In the genomic region with DNA sequence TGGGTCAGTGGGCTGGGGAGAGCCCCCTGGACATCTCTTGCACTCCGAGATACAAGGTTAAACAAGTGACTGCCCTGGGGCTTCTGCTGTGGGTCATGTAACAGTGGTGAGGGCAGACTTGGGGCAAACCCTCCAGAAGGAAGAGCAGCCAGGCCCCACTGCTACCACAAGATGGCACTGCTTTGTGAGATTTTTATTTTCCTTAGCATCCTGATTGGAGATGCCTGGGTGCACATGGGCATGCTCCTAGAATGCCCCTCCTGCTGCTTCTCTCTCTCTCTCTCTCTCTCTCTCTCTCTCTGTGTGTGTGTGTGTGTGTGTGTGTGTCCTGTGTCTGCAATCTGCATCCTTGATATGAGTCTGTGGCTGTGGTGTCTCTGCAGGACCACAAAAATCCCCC, we compare ENCODE assay signal across 8 mouse cellular contexts. TPM values are rescaled to one million over a fixed set of nuclear protein-coding genes. Genes with fewer than 3 reads are reported as not detected.
DNase-seq lines count a peak whose midpoint lies in the region; ATAC-seq and TF ChIP-seq lines count a peak whose summit lies in the region.

No protein-coding gene starts in this region.

- H3K9me3 ChIP-seq in hindbrain, embryonic 14.5 days (ENCODE audit: control insufficient read depth, low read length), result no peaks in the 10 kb centered on the region
- no peaks in the 10 kb centered on the region for H3K9me3 ChIP-seq in stomach, postnatal 0 days (ENCODE audit: control insufficient read depth, low read length)

- no peaks in the 10 kb centered on the region for H3K36me3 ChIP-seq in testis, adult 2 months (ENCODE audit: control insufficient read depth, insufficient read depth, low read length)
- no peaks in the 10 kb centered on the region for H3K36me3 ChIP-seq in hindbrain, embryonic 14.5 days (replicated peaks; ENCODE audit: control insufficient read depth, insufficient read depth)
- H3K36me3 ChIP-seq in stomach, postnatal 0 days (ENCODE audit: control insufficient read depth, insufficient read depth, low read length), result no peaks in the 10 kb centered on the region

- no peak overlapping the region for H3K4me3 ChIP-seq in testis, adult 2 months (ENCODE audit: control insufficient read depth, low read depth, low read length)
- no peak overlapping the region for H3K4me3 ChIP-seq in hindbrain, embryonic 14.5 days (replicated peaks; ENCODE audit: low read length)
- no peak overlapping the region for H3K4me3 ChIP-seq in stomach, postnatal 0 days (ENCODE audit: low read depth, low read length)

- no peak for TF ChIP-seq POLR2A in testis, adult 2 months (IDR thresholded peaks at IDR 0.05; ENCODE audit: control insufficient read depth, low read depth, low read length)

- no peak for TF ChIP-seq EP300 in stomach, postnatal 0 days (optimal IDR thresholded peaks at IDR 0.05)

- H3K27me3 ChIP-seq in testis, adult 2 months (ENCODE audit: control insufficient read depth, insufficient read depth, low read length), result no peaks in the 10 kb centered on the region
- H3K27me3 ChIP-seq in hindbrain, embryonic 14.5 days (ENCODE audit: control insufficient read depth, insufficient read depth, low read length), result no peaks in the 10 kb centered on the region
- no peaks in the 10 kb centered on the region for H3K27me3 ChIP-seq in stomach, postnatal 0 days (ENCODE audit: control insufficient read depth, insufficient read depth, low read length)

- 50% methylated on average over 1 of the region's 1 CpGs for WGBS in hindbrain, embryonic 14.5 days
- 33% methylated on average over 1 of the region's 1 CpGs for WGBS in stomach, postnatal 0 days

- H3K27ac ChIP-seq in testis, adult 2 months (ENCODE audit: control insufficient read depth, insufficient read depth, low read depth, low read length), result no peak overlapping the region
- no peak overlapping the region for H3K27ac ChIP-seq in hindbrain, embryonic 14.5 days
- H3K27ac ChIP-seq in stomach, postnatal 0 days (replicated peaks), result no peak overlapping the region

- DNase-seq in CD4-positive, CD25-positive, alpha-beta regulatory T cell, adult 2 months (ENCODE audit: low read depth, low spot score), result peak; percentile 4
- no peak for DNase-seq in testis, postnatal 10 days (ENCODE audit: low spot score)
- peak; percentile 78 for DNase-seq in hindbrain, embryonic 14.5 days (ENCODE audit: low spot score)
- DNase-seq in lung, postnatal 10 days, result peak; percentile 54
- DNase-seq in stomach, postnatal 0 days (ENCODE audit: low spot score), result peak; percentile 46
- DNase-seq in ovary, postnatal 36 days (ENCODE audit: low spot score), result no peak

- H3K9ac ChIP-seq in hindbrain, embryonic 14.5 days, result no peak overlapping the region
- no peak overlapping the region for H3K9ac ChIP-seq in stomach, postnatal 0 days (ENCODE audit: low read length)

- no peak overlapping the region for H3K4me2 ChIP-seq in hindbrain, embryonic 14.5 days (replicated peaks)
- no peak overlapping the region for H3K4me2 ChIP-seq in stomach, postnatal 0 days (replicated peaks; ENCODE audit: low read depth)

- TF ChIP-seq CTCF in testis, adult 2 months (IDR thresholded peaks at IDR 0.05; ENCODE audit: control insufficient read depth, insufficient read depth, insufficient replicate concordance, low read depth, low read length), result peak; percentile 46; the same call in 1 of the 2 replicates
- peak; percentile 79 for TF ChIP-seq CTCF in stomach, postnatal 0 days (IDR thresholded peaks at IDR 0.05; ENCODE audit: low read depth)

- ATAC-seq in CD4-positive, CD25-positive, alpha-beta regulatory T cell, adult 4 months, result no peak
- peak; percentile 64; the same call in 1 of the 2 replicates for ATAC-seq in hindbrain, embryonic 14.5 days (ENCODE audit: low FRiP score)
- ATAC-seq in stomach, postnatal 0 days (ENCODE audit: low FRiP score, low TSS enrichment), result no peak; the same call in 1 of the 2 replicates

- H3K4me1 ChIP-seq in testis, adult 2 months (ENCODE audit: control insufficient read depth, insufficient read depth, low read length), result no peaks in the 10 kb centered on the region
- peaks cover 8% of the 10 kb centered on the region for H3K4me1 ChIP-seq in hindbrain, embryonic 14.5 days (replicated peaks; ENCODE audit: control insufficient read depth, insufficient read depth, low read length)
- H3K4me1 ChIP-seq in stomach, postnatal 0 days (replicated peaks; ENCODE audit: control insufficient read depth, insufficient read depth), result no peaks in the 10 kb centered on the region

RNA-seq across cellular contexts. Expression of a gene that starts 39.4 kb away (rescaled TPM):
- not detected for polyA plus RNA-seq in CD4-positive, CD25-positive, alpha-beta regulatory T cell, adult 4 months (2017; shearing (Covaris generic))
- 0.10 TPM in 1 of 2 replicates, not detected in the other for polyA plus RNA-seq in testis, adult 2 months (2012; rRNA removed)
- polyA plus RNA-seq in hindbrain, embryonic 14.5 days (2014; fragmentation: Nextera tagmentation; extraction: Ambion mirVana), result 4.8 and 9.7 TPM in 2 replicates
- polyA plus RNA-seq in stomach, postnatal 0 days (2015; fragmentation: Nextera tagmentation; extraction: Ambion mirVana), result 0.47 and 1.1 TPM in 2 replicates

RNA-seq across cellular contexts. Expression of a gene that starts 46.7 kb away (rescaled TPM):
- under 1 TPM in 1 of 2 experiments, not detected in 1; 0.09 TPM for polyA plus RNA-seq in CD4-positive, CD25-positive, alpha-beta regulatory T cell, adult 4 months (2017; shearing (Covaris generic))
- 27.3 and 28.2 TPM in 2 replicates for polyA plus RNA-seq in testis, adult 2 months (2012; rRNA removed)
- 4.5 and 5.6 TPM in 2 replicates for polyA plus RNA-seq in hindbrain, embryonic 14.5 days (2014; fragmentation: Nextera tagmentation; extraction: Ambion mirVana)
- polyA plus RNA-seq in stomach, postnatal 0 days (2015; fragmentation: Nextera tagmentation; extraction: Ambion mirVana), result 32.4 and 41.6 TPM in 2 replicates

RNA-seq across cellular contexts. Expression of a gene that starts 48.7 kb away (rescaled TPM):
- polyA plus RNA-seq in CD4-positive, CD25-positive, alpha-beta regulatory T cell, adult 4 months (2017; shearing (Covaris generic)), result under 1 TPM in 1 of 2 experiments, not detected in 1; 0.11 TPM
- not detected in 2 replicates for polyA plus RNA-seq in testis, adult 2 months (2012; rRNA removed)
- not detected in 2 replicates for polyA plus RNA-seq in hindbrain, embryonic 14.5 days (2014; fragmentation: Nextera tagmentation; extraction: Ambion mirVana)
- not detected in 2 replicates for polyA plus RNA-seq in stomach, postnatal 0 days (2015; fragmentation: Nextera tagmentation; extraction: Ambion mirVana)

Comparison
In these comparisons a context has a peak if more than half of its experiments do, and no peak if none do; other contexts are left out.
1. DNase-seq: peak in CD4-positive, CD25-positive, alpha-beta regulatory T cell, adult 2 months (single experiment), hindbrain, embryonic 14.5 days (single experiment), lung, postnatal 10 days (single experiment) and stomach, postnatal 0 days (single experiment); none in testis, postnatal 10 days (single experiment) and ovary, postnatal 36 days (single experiment).